Mouse (Mus musculus) heart, embryonic 14.5 days (tissue): Measurements from ENCODE around the gene Rpl24. TPM values are rescaled to one million over a fixed set of nuclear protein-coding genes. Genes with fewer than 3 reads are reported as not detected.
"Not testable (repeated sequence)": the region's sequence is repeated elsewhere in the genome, so short reads cannot be mapped to it uniquely, and the experiment has no call there.

Experiments
- ATAC-seq: fragments of 200-750 bp; cut with Nextera tagmentation; 2 replicates; pipeline ENCODE4 v1.8.0; 2017; ENCODE audit warnings: low read depth, moderate TSS enrichment; ENCODE audit not compliant: insufficient number of reproducible peaks, insufficient read depth, low FRiP score
- H3K27ac ChIP-seq, 2 experiments: fragments of 200-500 bp in 1 of 2; fragments of 300-500 bp in 1 of 2; sonication (generic) in 1 of 2; replicated peaks in 1 of 2; 2 replicates each; pipeline ENCODE4 v1.5.1; 2012 to 2014; ENCODE audit warnings: low read depth in 2 of 2, low read length in 2 of 2, control low read depth in 1 of 2, mild to moderate bottlenecking in 1 of 2, mixed read lengths in 1 of 2; ENCODE audit not compliant: control insufficient read depth in 1 of 2, insufficient read depth in 1 of 2
- H3K27me3 ChIP-seq: fragments of 300-500 bp; sonication (generic); 2 replicates; pipeline ENCODE4 v1.6.1; 2014; ENCODE audit warnings: mild to moderate bottlenecking, low read length, control low read depth; ENCODE audit not compliant: control insufficient read depth, insufficient read depth
- H3K36me3 ChIP-seq: fragments of 300-500 bp; sonication (generic); 2 replicates; pipeline ENCODE4 v1.6.1; 2014; ENCODE audit warnings: mild to moderate bottlenecking, control low read depth, low read length, mixed read lengths; ENCODE audit not compliant: control insufficient read depth, insufficient read depth
- H3K4me1 ChIP-seq, 2 experiments: fragments of 200-500 bp in 1 of 2; fragments of 300-500 bp in 1 of 2; sonication (generic) in 1 of 2; 2 replicates each; pipeline ENCODE4 v1.6.1; 2012 to 2014; ENCODE audit warnings: low read length in 2 of 2, control low read depth in 1 of 2, mixed read lengths in 1 of 2; ENCODE audit not compliant: control insufficient read depth in 2 of 2, insufficient read depth in 2 of 2
- H3K4me2 ChIP-seq: fragments of 300-500 bp; sonication (generic); 2 replicates; pipeline ENCODE4 v1.6.1; 2014; ENCODE audit warnings: mild to moderate bottlenecking, low read length
- H3K4me3 ChIP-seq, 2 experiments: fragments of 200-500 bp in 1 of 2; fragments of 300-500 bp in 1 of 2; sonication (generic) in 1 of 2; 2 replicates each; pipeline ENCODE4 v1.5.1; 2012 to 2014; ENCODE audit warnings: low read length in 2 of 2, mild to moderate bottlenecking in 2 of 2, control low read depth in 1 of 2, low read depth in 1 of 2, moderate library complexity in 1 of 2; ENCODE audit not compliant: control insufficient read depth in 1 of 2, insufficient read depth in 1 of 2
- H3K9ac ChIP-seq: fragments of 300-500 bp; sonication (generic); 2 replicates; pipeline ENCODE4 v1.6.1; 2014; ENCODE audit warnings: mild to moderate bottlenecking, low read length
- H3K9me3 ChIP-seq: fragments of 300-500 bp; sonication (generic); 2 replicates; pipeline ENCODE4 v1.6.1; 2016; ENCODE audit warnings: low read length, control low read depth; ENCODE audit not compliant: control insufficient read depth
- WGBS: fragments of 180-500 bp; shearing (Covaris S2); extraction: QIAGEN DNeasy Blood & Tissue Kit; methylation state at CpG from one replicate; pipeline ENCODE4 v1.1.7; 2014; 5-methylcytosine and 5-hydroxymethylcytosine counted together
- polyA plus RNA-seq: library from polyadenylated mRNA; unstranded; fragments of >200 nt; fragmentation: Nextera tagmentation; extraction: Ambion mirVana; gene quantifications from 2 replicates; pipeline ENCODE4 v1.2.1, GENCODE M21; 2014

Gene Rpl24
- polyA plus RNA-seq, 1 experiment from 2014 or later = 639 TPM

GRCm38 (mm10) chr16:55940781-55941180 is 25.3 kb upstream of the Rpl24 start:
- Histone ChIP-seq H3K4me3 (no peak overlapping the region), H3K9me3 (no peaks in the 10 kb centered on the region; the same call in 1 of the 2 replicates), H3K9ac (no peak overlapping the region), H3K4me2 (no peak overlapping the region), H3K36me3 (no peaks in the 10 kb centered on the region), H3K27me3 (no peaks in the 10 kb centered on the region), H3K27ac (no peak overlapping the region), H3K4me1 (no peaks in the 10 kb centered on the region)
- no peak for ATAC-seq
- WGBS = 84% methylated on average over 4 of the region's 4 CpGs

- Histone ChIP-seq H3K27me3 (no peaks in the 10 kb centered on the region), H3K27ac (no peak overlapping the region), H3K4me3 (no peak overlapping the region), H3K9me3 (no peaks in the 10 kb centered on the region), H3K36me3 (no peaks in the 10 kb centered on the region), H3K4me1 (no peaks in the 10 kb centered on the region), H3K4me2 (no peak overlapping the region), H3K9ac (no peak overlapping the region)
- no peak for ATAC-seq
- WGBS = 60% methylated on average over 3 of the region's 3 CpGs
Observed at GRCm38 (mm10) chr16:55947266-55947665, 18.8 kb upstream of the Rpl24 start.

GRCm38 (mm10) chr16:55947876-55948410 is 18.1 kb upstream of the Rpl24 start:
- not testable (repeated sequence) for H3K4me2 ChIP-seq, H3K9me3 ChIP-seq, H3K27me3 ChIP-seq, H3K4me1 ChIP-seq, H3K36me3 ChIP-seq, ATAC-seq, H3K4me3 ChIP-seq, H3K9ac ChIP-seq, H3K27ac ChIP-seq
- WGBS = 81% methylated on average over 2 of the region's 2 CpGs

- Histone ChIP-seq H3K27ac (no peak overlapping the region), H3K9ac (no peak overlapping the region), H3K4me2 (no peak overlapping the region), H3K36me3 (no peaks in the 10 kb centered on the region), H3K4me3 (no peak overlapping the region), H3K9me3 (no peaks in the 10 kb centered on the region), H3K4me1 (no peaks in the 10 kb centered on the region), H3K27me3 (no peaks in the 10 kb centered on the region)
- 67% methylated on average over 7 of the region's 7 CpGs for WGBS
- no peak for ATAC-seq
Observed at GRCm38 (mm10) chr16:55948963-55949362, 17.1 kb upstream of the Rpl24 start.

- Histone ChIP-seq H3K27ac (no peak overlapping the region), H3K27me3 (no peaks in the 10 kb centered on the region), H3K4me3 (no peak overlapping the region), H3K9ac (no peak overlapping the region), H3K4me2 (no peak overlapping the region), H3K4me1 (no peaks in the 10 kb centered on the region), H3K36me3 (no peaks in the 10 kb centered on the region), H3K9me3 (no peaks in the 10 kb centered on the region)
- WGBS = 78% methylated on average over 3 of the region's 3 CpGs
- no peak for ATAC-seq
Observed at GRCm38 (mm10) chr16:55950462-55950861, 15.6 kb upstream of the Rpl24 start.

GRCm38 (mm10) chr16:55950946-55951678 is 15.0 kb upstream of the Rpl24 start:
- 41% methylated on average over 19 of the region's 19 CpGs for whole genome bisulfite sequencing
- Histone ChIP-seq H3K27me3 (no peaks in the 10 kb centered on the region), H3K27ac (no peak overlapping the region), H3K9me3 (no peaks in the 10 kb centered on the region), H3K36me3 (no peaks in the 10 kb centered on the region), H3K4me2 (peak overlapping the region; percentile 47), H3K9ac (no peak overlapping the region), H3K4me3 (no peak overlapping the region; a peak in 1 of 4 replicates), H3K4me1 (no peaks in the 10 kb centered on the region)
- no peak for ATAC-seq

GRCm38 (mm10) chr16:55951679-55952327 is 14.3 kb upstream of the Rpl24 start:
- no peak for ATAC-seq
- Histone ChIP-seq H3K9ac (no peak overlapping the region), H3K4me3 (no peak overlapping the region), H3K36me3 (no peaks in the 10 kb centered on the region), H3K27me3 (no peaks in the 10 kb centered on the region), H3K4me1 (no peaks in the 10 kb centered on the region), H3K27ac (no peak overlapping the region), H3K4me2 (no peak overlapping the region), H3K9me3 (no peaks in the 10 kb centered on the region)
- WGBS = 60% methylated on average over 7 of the region's 7 CpGs
